Mouse (Mus musculus): Measurements from ENCODE around the gene Rnf144a. TPM values are rescaled to one million over a fixed set of nuclear protein-coding genes. Genes with fewer than 3 reads are reported as not detected.

Gene Rnf144a
- polyA plus RNA-seq, 1 experiment from 2014 or later, result 5.0 TPM

DNA sequence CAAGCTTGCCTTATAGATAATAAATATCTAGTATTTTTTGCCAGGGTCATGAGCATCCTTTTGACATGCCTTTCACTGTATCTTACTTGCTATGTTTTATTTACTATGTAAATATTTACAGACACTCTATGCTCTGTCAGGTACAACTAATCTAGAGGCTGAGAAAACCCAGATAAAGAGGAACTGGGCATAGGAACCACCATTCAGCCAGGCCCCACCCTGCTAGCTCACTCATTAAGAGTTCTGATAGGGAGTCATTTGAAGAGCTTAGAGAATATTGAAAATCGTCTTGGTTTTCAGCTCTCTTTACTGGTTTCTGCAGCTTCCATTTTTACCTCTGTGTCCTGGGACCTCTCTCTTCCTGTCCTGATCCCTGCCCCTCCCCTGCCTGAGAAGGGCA lies 36.1 kb upstream of the Rnf144a start:
- Histone ChIP-seq H3K4me3 (ENCODE audit: low read depth, low read length) (no peak overlapping the region), H3K4me2 (replicated peaks; ENCODE audit: low read depth) (no peak overlapping the region), H3K9me3 (ENCODE audit: control insufficient read depth, low read length) (no peaks in the 10 kb centered on the region), H3K9ac (ENCODE audit: low read length) (no peak overlapping the region), H3K4me1 (replicated peaks; ENCODE audit: control insufficient read depth, insufficient read depth) (peaks cover 3% of the 10 kb centered on the region; the same call in 1 of the 2 replicates), H3K27me3 (ENCODE audit: control insufficient read depth, insufficient read depth, low read length) (no peaks in the 10 kb centered on the region), H3K27ac (replicated peaks) (no peak overlapping the region), H3K36me3 (ENCODE audit: control insufficient read depth, insufficient read depth, low read length) (no peaks in the 10 kb centered on the region)
- 22% methylated on average over 1 of the region's 1 CpGs for WGBS
- ATAC-seq (ENCODE audit: low FRiP score, low TSS enrichment), result no peak
- DNase-seq (ENCODE audit: low spot score), result no peak
- TF ChIP-seq CTCF (IDR thresholded peaks at IDR 0.05; ENCODE audit: low read depth) (no peak), EP300 (optimal IDR thresholded peaks at IDR 0.05) (no peak)

DNA sequence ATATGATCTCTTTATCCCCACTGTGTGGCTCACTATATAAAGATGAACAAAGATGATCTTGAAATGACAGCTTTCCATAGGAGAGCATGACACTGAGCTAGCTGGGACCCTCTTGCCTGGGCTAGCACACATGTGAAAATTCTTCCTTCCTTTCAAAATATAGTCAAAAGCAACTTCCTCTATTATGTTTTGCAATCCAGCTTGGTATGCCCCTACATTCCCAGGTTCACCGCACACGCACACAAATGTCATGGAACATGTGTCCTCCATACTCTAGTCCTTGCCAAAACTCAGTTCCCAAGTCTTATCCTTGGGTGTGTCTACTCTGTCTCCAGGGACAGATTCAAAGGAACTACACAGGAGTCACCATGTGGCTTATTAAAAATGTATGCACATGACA lies 34.4 kb upstream of the Rnf144a start:
- H3K4me3 ChIP-seq (ENCODE audit: low read depth, low read length), result no peak overlapping the region
- H3K36me3 ChIP-seq (ENCODE audit: control insufficient read depth, insufficient read depth, low read length), result no peaks in the 10 kb centered on the region
- WGBS, result 96% methylated on average over 2 of the region's 2 CpGs
- H3K27me3 ChIP-seq (ENCODE audit: control insufficient read depth, insufficient read depth, low read length), result no peaks in the 10 kb centered on the region
- TF ChIP-seq CTCF (IDR thresholded peaks at IDR 0.05; ENCODE audit: low read depth), result no peak
- TF ChIP-seq EP300 (optimal IDR thresholded peaks at IDR 0.05), result no peak
- ATAC-seq (ENCODE audit: low FRiP score, low TSS enrichment) (no peak), DNase-seq (ENCODE audit: low spot score) (no peak)
- no peak overlapping the region for H3K9ac ChIP-seq (ENCODE audit: low read length)
- no peak overlapping the region for H3K4me2 ChIP-seq (replicated peaks; ENCODE audit: low read depth)
- no peaks in the 10 kb centered on the region for H3K9me3 ChIP-seq (ENCODE audit: control insufficient read depth, low read length)
- H3K4me1 ChIP-seq (replicated peaks; ENCODE audit: control insufficient read depth, insufficient read depth), result no peaks in the 10 kb centered on the region
- H3K27ac ChIP-seq (replicated peaks), result no peak overlapping the region

DNA sequence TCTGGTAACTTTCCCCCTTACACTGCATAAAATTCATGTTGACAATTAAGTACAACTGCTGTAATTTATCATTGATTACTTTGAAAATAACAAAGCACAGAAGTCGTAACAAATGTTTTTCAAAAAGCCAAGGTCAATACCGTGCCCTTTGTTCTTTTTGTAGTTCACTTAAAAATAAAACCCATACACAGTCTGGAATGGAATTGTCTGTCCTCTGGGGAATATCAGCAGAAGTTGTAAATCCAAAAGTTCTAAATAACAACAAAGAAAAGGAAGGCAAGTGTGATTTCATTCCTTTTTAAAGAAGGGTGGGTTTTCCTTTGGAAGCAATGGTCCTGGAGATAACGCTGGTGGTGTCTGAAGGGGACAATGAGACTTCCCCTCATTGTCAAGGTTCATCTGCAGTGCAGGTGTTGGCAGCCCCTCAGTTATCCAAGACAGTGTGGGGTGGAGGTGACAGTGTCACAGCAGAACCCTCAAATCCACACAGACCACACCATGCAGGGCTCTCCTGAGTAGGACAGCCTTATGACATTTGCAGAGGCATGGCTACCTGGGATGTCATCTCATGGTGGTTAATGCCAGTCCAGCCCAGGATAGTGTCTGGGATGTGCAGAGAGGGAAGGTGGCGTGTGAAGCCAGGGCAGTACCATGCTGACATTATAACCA lies 31.5 kb upstream of the Rnf144a start:
- Histone ChIP-seq H3K9ac (ENCODE audit: low read length) (no peak overlapping the region), H3K36me3 (ENCODE audit: control insufficient read depth, insufficient read depth, low read length) (no peaks in the 10 kb centered on the region), H3K27ac (replicated peaks) (no peak overlapping the region), H3K4me1 (replicated peaks; ENCODE audit: control insufficient read depth, insufficient read depth) (no peaks in the 10 kb centered on the region), H3K4me2 (replicated peaks; ENCODE audit: low read depth) (no peak overlapping the region), H3K9me3 (ENCODE audit: control insufficient read depth, low read length) (no peaks in the 10 kb centered on the region), H3K27me3 (ENCODE audit: control insufficient read depth, insufficient read depth, low read length) (no peaks in the 10 kb centered on the region), H3K4me3 (ENCODE audit: low read depth, low read length) (no peak overlapping the region)
- WGBS, result 74% methylated on average over 4 of the region's 4 CpGs
- TF ChIP-seq CTCF (IDR thresholded peaks at IDR 0.05; ENCODE audit: low read depth) (no peak), EP300 (optimal IDR thresholded peaks at IDR 0.05) (no peak)
- DNase-seq (ENCODE audit: low spot score) (no peak), ATAC-seq (ENCODE audit: low FRiP score, low TSS enrichment) (no peak)

DNA sequence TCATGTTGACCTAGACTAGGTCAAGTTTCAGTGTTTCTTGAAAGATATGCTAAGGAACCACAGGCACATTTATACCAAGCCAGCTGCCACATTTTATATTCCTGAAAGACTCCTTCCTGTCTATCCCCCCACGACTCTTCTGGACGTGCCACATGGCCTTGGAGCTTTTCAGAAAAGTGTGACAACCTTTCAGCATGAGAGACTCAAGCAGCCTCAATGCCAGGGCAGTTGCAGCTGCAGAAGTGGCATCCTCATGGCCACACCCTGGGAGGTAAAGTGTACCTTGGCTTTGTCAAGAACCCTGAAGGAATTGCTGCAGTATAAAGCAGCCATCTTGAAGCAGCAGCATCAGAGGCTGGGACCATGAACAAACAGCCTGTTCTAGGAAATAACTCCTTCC lies 29.5 kb upstream of the Rnf144a start:
- WGBS, result 78% methylated on average over 2 of the region's 2 CpGs
- Histone ChIP-seq H3K4me3 (ENCODE audit: low read depth, low read length) (no peak overlapping the region), H3K4me1 (replicated peaks; ENCODE audit: control insufficient read depth, insufficient read depth) (no peaks in the 10 kb centered on the region), H3K4me2 (replicated peaks; ENCODE audit: low read depth) (no peak overlapping the region), H3K27me3 (ENCODE audit: control insufficient read depth, insufficient read depth, low read length) (no peaks in the 10 kb centered on the region), H3K36me3 (ENCODE audit: control insufficient read depth, insufficient read depth, low read length) (no peaks in the 10 kb centered on the region), H3K27ac (replicated peaks) (no peak overlapping the region), H3K9ac (ENCODE audit: low read length) (no peak overlapping the region), H3K9me3 (ENCODE audit: control insufficient read depth, low read length) (no peaks in the 10 kb centered on the region)
- no peak for DNase-seq (ENCODE audit: low spot score)
- no peak for TF ChIP-seq EP300 (optimal IDR thresholded peaks at IDR 0.05)
- TF ChIP-seq CTCF (IDR thresholded peaks at IDR 0.05; ENCODE audit: low read depth), result no peak
- no peak for ATAC-seq (ENCODE audit: low FRiP score, low TSS enrichment)

DNA sequence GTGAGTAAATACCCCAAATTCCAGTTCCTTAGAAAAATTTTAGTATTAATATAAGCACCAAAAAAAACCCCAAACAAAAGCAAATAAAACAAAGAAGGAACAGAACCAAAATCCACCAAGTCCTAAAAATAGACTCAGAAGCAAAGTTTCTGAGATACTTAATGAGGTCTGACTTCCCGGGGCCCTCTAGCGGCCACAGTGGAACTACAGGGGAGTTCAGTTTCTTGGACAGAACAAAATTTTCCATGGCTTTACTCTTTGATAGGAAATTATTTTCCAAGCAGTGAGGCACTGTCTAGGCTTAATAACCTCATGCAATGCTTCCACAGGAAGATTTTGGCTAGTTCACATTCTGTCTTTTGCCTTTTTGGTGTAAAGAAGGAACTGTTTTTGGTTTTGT lies 29.0 kb upstream of the Rnf144a start:
- H3K9ac ChIP-seq (ENCODE audit: low read length), result no peak overlapping the region
- no peak overlapping the region for H3K4me2 ChIP-seq (replicated peaks; ENCODE audit: low read depth)
- H3K27me3 ChIP-seq (ENCODE audit: control insufficient read depth, insufficient read depth, low read length), result no peaks in the 10 kb centered on the region
- no peaks in the 10 kb centered on the region for H3K36me3 ChIP-seq (ENCODE audit: control insufficient read depth, insufficient read depth, low read length)
- 0% methylated on average over 2 of the region's 2 CpGs for WGBS
- TF ChIP-seq EP300 (optimal IDR thresholded peaks at IDR 0.05) (no peak), CTCF (IDR thresholded peaks at IDR 0.05; ENCODE audit: low read depth) (peak; percentile 81)
- no peak overlapping the region for H3K4me3 ChIP-seq (ENCODE audit: low read depth, low read length)
- ATAC-seq (ENCODE audit: low FRiP score, low TSS enrichment), result no peak
- no peak overlapping the region for H3K27ac ChIP-seq (replicated peaks)
- H3K4me1 ChIP-seq (replicated peaks; ENCODE audit: control insufficient read depth, insufficient read depth), result no peaks in the 10 kb centered on the region
- DNase-seq (ENCODE audit: low spot score), result peak; percentile 74
- no peaks in the 10 kb centered on the region for H3K9me3 ChIP-seq (ENCODE audit: control insufficient read depth, low read length)

DNA sequence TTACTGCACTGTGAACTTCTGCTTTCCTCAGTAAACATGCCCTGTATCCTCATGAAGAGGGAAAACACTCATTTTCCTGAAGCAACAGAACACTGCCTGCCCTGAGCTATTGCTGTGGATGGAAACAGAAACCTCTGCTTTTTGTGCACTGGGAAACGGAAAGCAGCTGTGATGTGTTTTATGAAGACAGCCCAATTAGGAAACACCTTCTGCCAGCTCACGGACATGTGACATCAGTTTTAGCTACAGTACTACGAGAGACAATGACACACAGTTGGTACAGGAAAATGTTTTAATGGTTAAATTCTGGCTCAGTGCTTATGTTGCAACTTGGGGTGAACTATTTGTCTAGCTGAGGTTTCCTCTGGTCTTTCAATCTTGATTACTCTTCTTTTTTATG lies 24.3 kb upstream of the Rnf144a start:
- H3K4me1 ChIP-seq (replicated peaks; ENCODE audit: control insufficient read depth, insufficient read depth), result no peaks in the 10 kb centered on the region
- no peak overlapping the region for H3K4me2 ChIP-seq (replicated peaks; ENCODE audit: low read depth)
- H3K9me3 ChIP-seq (ENCODE audit: control insufficient read depth, low read length), result no peaks in the 10 kb centered on the region
- no peaks in the 10 kb centered on the region for H3K27me3 ChIP-seq (ENCODE audit: control insufficient read depth, insufficient read depth, low read length)
- 36% methylated on average over 3 of the region's 3 CpGs for WGBS
- H3K27ac ChIP-seq (replicated peaks), result no peak overlapping the region
- no peak for TF ChIP-seq CTCF (IDR thresholded peaks at IDR 0.05; ENCODE audit: low read depth)
- TF ChIP-seq EP300 (optimal IDR thresholded peaks at IDR 0.05), result no peak
- H3K4me3 ChIP-seq (ENCODE audit: low read depth, low read length), result no peak overlapping the region
- H3K9ac ChIP-seq (ENCODE audit: low read length), result no peak overlapping the region
- DNase-seq (ENCODE audit: low spot score) (no peak), ATAC-seq (ENCODE audit: low FRiP score, low TSS enrichment) (no peak)
- H3K36me3 ChIP-seq (ENCODE audit: control insufficient read depth, insufficient read depth, low read length), result no peaks in the 10 kb centered on the region
